Mouse (Mus musculus): Measurements from ENCODE around the gene Supt4a.

DNA sequence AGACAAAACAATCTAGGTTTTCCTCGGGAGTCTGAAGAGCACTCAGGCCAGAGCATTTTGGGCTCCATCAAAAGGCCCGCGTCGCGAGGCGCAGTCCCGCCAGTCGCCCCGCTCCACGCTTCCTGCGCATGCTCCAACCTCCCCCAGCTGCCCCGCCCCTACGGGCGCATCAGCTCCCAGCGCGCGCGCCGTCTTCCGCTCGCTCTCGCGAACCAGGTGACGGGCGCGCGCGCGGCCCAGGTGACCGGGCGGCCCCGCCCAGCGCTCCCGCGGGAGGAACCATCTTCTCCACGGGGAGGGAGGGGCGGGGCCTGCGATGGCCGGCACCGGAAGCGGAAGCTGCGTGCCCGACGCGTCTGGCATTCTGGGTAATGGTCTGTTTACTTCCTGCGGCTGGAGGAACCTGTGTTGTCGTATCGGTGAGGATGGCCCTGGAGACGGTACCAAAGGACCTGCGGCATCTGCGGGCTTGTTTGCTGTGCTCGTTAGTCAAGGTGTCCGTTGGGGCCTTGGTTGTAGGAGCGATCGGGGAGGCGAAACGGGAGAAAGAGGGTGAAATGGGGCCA is at the start of gene Supt4a:
- TF ChIP-seq CTCF (IDR thresholded peaks at IDR 0.05; ENCODE audit: extremely low read depth, insufficient read length, insufficient replicate concordance, low read depth, low read length) (no peak), POLR2A (IDR thresholded peaks at IDR 0.05; ENCODE audit: low read depth, low read length) (peak; percentile 64)
